Mouse (Mus musculus): Measurements from ENCODE around the gene Sipa1.

DNA sequence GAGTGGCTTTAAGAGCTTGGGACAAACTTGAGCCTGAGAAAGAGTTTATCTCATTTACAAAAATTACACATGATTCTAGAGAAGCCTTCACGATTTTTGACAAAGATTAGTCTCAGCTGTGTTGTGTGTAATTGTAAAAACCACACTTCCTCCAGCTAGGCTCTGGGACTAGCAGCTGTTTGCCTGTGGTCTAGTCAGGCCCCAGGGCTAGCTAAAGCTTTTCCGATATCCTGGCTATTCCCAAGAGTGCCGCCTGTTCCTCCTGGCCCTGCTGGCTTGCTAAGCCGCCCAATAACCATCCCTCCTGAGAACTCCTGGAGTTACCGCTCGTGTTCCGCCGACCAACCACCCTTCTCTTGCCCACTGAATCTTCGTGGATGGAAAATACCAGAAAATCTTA is 31.4 kb downstream of the Sipa1 start:
- no peak for TF ChIP-seq CTCF (IDR thresholded peaks at IDR 0.05; ENCODE audit: low read depth, low read length)
- TF ChIP-seq GATA1 (IDR thresholded peaks at IDR 0.05; ENCODE audit: borderline replicate concordance, low read length) = no peak
- no peak for TF ChIP-seq TAL1 (conservative IDR thresholded peaks at IDR 0.05; ENCODE audit: low read depth, low read length)
- TF ChIP-seq POLR2AphosphoS5 (IDR thresholded peaks at IDR 0.05; ENCODE audit: insufficient replicate concordance, low read depth, low read length) = no peak
